Mouse (Mus musculus) erythroblast, embryonic 14.5 days (primary cell): ENCODE results near the gene Lrrc4.

Experiments
- GATA1 ChIP-seq: IDR thresholded peaks from 2 replicates; pipeline ENCODE4 v1.6.1; 2012; ENCODE audit warnings: low read length, inconsistent platforms, mixed read lengths
- TAL1 ChIP-seq: IDR thresholded peaks from 3 replicates; pipeline ENCODE4 v1.6.1; 2012; ENCODE audit warnings: low read length, inconsistent platforms, mixed read lengths

GRCm38 (mm10) chr6:28860922-28861321, 29.4 kb upstream of the Lrrc4 start:
- TF ChIP-seq GATA1 (no peak), TAL1 (no peak)
